Mouse (Mus musculus): ENCODE measurements at regions not wholly inside any gene's neighbourhood (a gene's known extent, or its start where the extent isn't known, plus 50 kb on each side); places are given as distances from the start of the nearest gene placed in this dataset.
A peak's percentile ranks its signal among the peaks of the same experiment; 100 is the strongest.

GRCm38 (mm10) chr10:111558675-111559340 lies 52.7 kb downstream of the Phlda1 start:
- DNase-seq (ENCODE audit: low spot score in 2 of 2): no peak

GRCm38 (mm10) chr10:111559341-111560246 lies 53.5 kb downstream of the Phlda1 start:
- no peak for DNase-seq (ENCODE audit: low spot score in 2 of 2)

- DNase-seq (ENCODE audit: low spot score in 2 of 2): no peak
These were observed 56.5 kb downstream of the Phlda1 start for GRCm38 (mm10) chr10:111562628-111563027.

- peak; percentile 71 to 83 for DNase-seq (ENCODE audit: low spot score in 2 of 2)
These were observed 60.8 kb downstream of the Phlda1 start for GRCm38 (mm10) chr10:111566873-111567381.

- DNase-seq (ENCODE audit: low spot score in 2 of 2): no peak
These were observed 64.6 kb downstream of the Phlda1 start for GRCm38 (mm10) chr10:111570501-111571258.

- DNase-seq (ENCODE audit: low spot score in 2 of 2): no peak
These were observed 68.1 kb downstream of the Phlda1 start for GRCm38 (mm10) chr10:111574231-111574630.

GRCm38 (mm10) chr10:111574812-111575211 lies 68.7 kb downstream of the Phlda1 start:
- no peak for DNase-seq (ENCODE audit: low spot score in 2 of 2)

- DNase-seq (ENCODE audit: low spot score in 2 of 2): no peak
These were observed 69.2 kb downstream of the Phlda1 start for GRCm38 (mm10) chr10:111575256-111575655.

- DNase-seq (ENCODE audit: low spot score in 2 of 2): no peak
These were observed 69.8 kb downstream of the Phlda1 start for GRCm38 (mm10) chr10:111575926-111576325.

GRCm38 (mm10) chr10:111576395-111577069 lies 70.4 kb downstream of the Phlda1 start:
- no peak for DNase-seq (ENCODE audit: low spot score in 2 of 2)

- no peak for DNase-seq (ENCODE audit: low spot score in 2 of 2)
These were observed 72.5 kb downstream of the Phlda1 start for GRCm38 (mm10) chr10:111578536-111578935.

- DNase-seq (ENCODE audit: low spot score in 2 of 2): no peak
These were observed 73.4 kb downstream of the Phlda1 start for GRCm38 (mm10) chr10:111579481-111579880.

GRCm38 (mm10) chr10:111580401-111581100 lies 74.5 kb downstream of the Phlda1 start:
- DNase-seq (ENCODE audit: low spot score in 2 of 2): no peak

- DNase-seq (ENCODE audit: low spot score in 2 of 2): no peak
These were observed 75.8 kb downstream of the Phlda1 start for GRCm38 (mm10) chr10:111581847-111582246.

GRCm38 (mm10) chr10:111582321-111583123 lies 76.4 kb downstream of the Phlda1 start:
- DNase-seq (ENCODE audit: low spot score in 2 of 2): no peak

- DNase-seq (ENCODE audit: low spot score in 2 of 2): no peak
These were observed 77.1 kb downstream of the Phlda1 start for GRCm38 (mm10) chr10:111583124-111583743.

- DNase-seq (ENCODE audit: low spot score in 2 of 2): no peak
These were observed 77.7 kb downstream of the Phlda1 start for GRCm38 (mm10) chr10:111583744-111584152.

- no peak for DNase-seq (ENCODE audit: low spot score in 2 of 2)
These were observed 82.0 kb downstream of the Phlda1 start for GRCm38 (mm10) chr10:111587891-111588611.
